Mouse (Mus musculus) C2C12 (cell line): ENCODE measurements around the gene Pdpn.

Experiments
- CEBPB ChIP-seq: IDR thresholded peaks from one replicate; pipeline ENCODE4 v1.6.1; 2011; ENCODE audit warnings: low read depth, mild to moderate bottlenecking, control low read depth, moderate library complexity
- CTCF ChIP-seq: IDR thresholded peaks from one replicate; pipeline ENCODE4 v1.5.1; 2011; ENCODE audit not compliant: control insufficient read depth, insufficient read depth, insufficient read length
- MAX ChIP-seq: IDR thresholded peaks from one replicate; pipeline ENCODE4 v1.6.1; 2011; ENCODE audit warnings: mild to moderate bottlenecking, control low read depth
- MYOG ChIP-seq: IDR thresholded peaks from one replicate; pipeline ENCODE4 v1.6.1; 2011; ENCODE audit not compliant: control insufficient read depth, insufficient read length; ENCODE audit errors: extremely low read depth
- USF1 ChIP-seq: IDR thresholded peaks from one replicate; pipeline ENCODE4 v1.6.1; 2011; ENCODE audit warnings: low read depth, mild to moderate bottlenecking, control low read depth, moderate library complexity

- TF ChIP-seq CTCF (no peak), MYOG (no peak), MAX (no peak), CEBPB (no peak), USF1 (no peak)
These were observed 51.3 kb downstream of the Pdpn start for GRCm38 (mm10) chr4:143248050-143248449.
